Mouse (Mus musculus): ENCODE measurements around the gene Gm10324. TPM values are rescaled to one million over a fixed set of nuclear protein-coding genes. Genes with fewer than 3 reads are reported as not detected.
"Not testable (repeated sequence)": the region's sequence is repeated elsewhere in the genome, so short reads cannot be mapped to it uniquely, and the experiment has no call there.

Gm10324 gene
- polyA plus RNA-seq (2016; fragmentation: Nextera tagmentation; extraction: Ambion mirVana), result not detected in 2 replicates

GRCm38 (mm10) chr13:66119247-66119646 lies at the start of gene Gm10324:
Gene Gm10324, plus strand, starts transcription at chr13:66119547.
- no CpG with 5 or more reads among the region's 2 CpGs for WGBS
- not testable (repeated sequence) for ATAC-seq (ENCODE audit: low FRiP score, low read depth); H3K36me3 ChIP-seq; H3K27me3 ChIP-seq; H3K9me3 ChIP-seq; H3K9ac ChIP-seq (replicated peaks); H3K4me3 ChIP-seq; H3K27ac ChIP-seq (replicated peaks); H3K4me2 ChIP-seq (replicated peaks); H3K4me1 ChIP-seq

Other genes starting within 250 kb of the Gm10324 start
- gene Gm10772, start 108.0 kb downstream of the Gm10324 start, polyA plus RNA-seq (2016; fragmentation: Nextera tagmentation; extraction: Ambion mirVana), result not detected in 2 replicates

Measured in midbrain, embryonic 12.5 days (tissue).